Mouse (Mus musculus): ENCODE data around the gene Babam2.

DNA sequence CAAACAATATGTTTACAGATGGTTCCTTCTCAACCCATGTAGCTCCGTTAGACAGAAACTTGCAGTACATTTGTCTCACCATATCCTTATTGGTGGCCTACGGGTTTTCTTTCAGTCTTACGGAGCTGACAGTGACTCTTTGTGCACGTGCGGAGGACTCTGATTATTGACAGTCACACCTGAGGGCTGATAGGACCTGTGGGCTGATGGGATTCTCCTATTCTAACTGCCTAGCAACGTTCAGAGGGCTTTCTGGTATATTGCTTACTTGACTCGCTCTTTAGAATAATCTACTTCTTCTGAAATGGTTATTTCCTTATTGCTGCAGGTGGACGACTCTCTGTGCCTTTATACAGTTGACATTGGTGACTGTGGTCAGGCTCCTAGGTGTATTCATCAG lies 243.4 kb downstream of the Babam2 start:
- TF ChIP-seq CTCF (IDR thresholded peaks at IDR 0.05; ENCODE audit: control insufficient read depth, insufficient read depth, low read length) (no peak), POLR2A (IDR thresholded peaks at IDR 0.05; ENCODE audit: borderline replicate concordance, control insufficient read depth, low read depth, low read length) (no peak)

Data from bone marrow, adult 2 months (tissue).